Mouse (Mus musculus): Measurements from ENCODE around the gene Atg5. TPM values are rescaled to one million over a fixed set of nuclear protein-coding genes. Genes with fewer than 3 reads are reported as not detected.

Gene Atg5
- polyA plus RNA-seq, 1 experiment: 12.7 TPM

GRCm38 (mm10) chr10:44304330-44304717 is 36.2 kb downstream of the Atg5 start:
- no peaks in the 10 kb centered on the region for H3K27me3 ChIP-seq (ENCODE audit: control insufficient read depth, insufficient read depth, insufficient read length)
- no peak overlapping the region for H3K4me3 ChIP-seq
- no peak for TF ChIP-seq MAX (IDR thresholded peaks at IDR 0.05; ENCODE audit: low read depth)
- TF ChIP-seq TCF12 (IDR thresholded peaks at IDR 0.05; ENCODE audit: insufficient read depth, poor library complexity, severe bottlenecking): no peak
- TF ChIP-seq CEBPB (IDR thresholded peaks at IDR 0.05; ENCODE audit: insufficient read depth, poor library complexity, severe bottlenecking): no peak
- no peak for TF ChIP-seq USF1 (IDR thresholded peaks at IDR 0.05; ENCODE audit: low read depth)
- H3K36me3 ChIP-seq (ENCODE audit: control insufficient read depth, insufficient read depth): no peaks in the 10 kb centered on the region
- H3ac ChIP-seq (ENCODE audit: control insufficient read depth, insufficient read length): no peak overlapping the region
- no peaks in the 10 kb centered on the region for H3K79me2 ChIP-seq (ENCODE audit: control insufficient read depth, insufficient read depth)
- no peak overlapping the region for H3K4me2 ChIP-seq (ENCODE audit: low read depth)

- no peak overlapping the region for H3ac ChIP-seq (ENCODE audit: control insufficient read depth, insufficient read length)
- H3K79me2 ChIP-seq (ENCODE audit: control insufficient read depth, insufficient read depth): no peaks in the 10 kb centered on the region
- H3K4me2 ChIP-seq (ENCODE audit: low read depth): no peak overlapping the region
- no peaks in the 10 kb centered on the region for H3K27me3 ChIP-seq (ENCODE audit: control insufficient read depth, insufficient read depth, insufficient read length)
- no peak for TF ChIP-seq REST (IDR thresholded peaks at IDR 0.05; ENCODE audit: insufficient read depth, insufficient read length)
- no peak for TF ChIP-seq MAX (IDR thresholded peaks at IDR 0.05; ENCODE audit: low read depth)
- TF ChIP-seq CEBPB (IDR thresholded peaks at IDR 0.05; ENCODE audit: insufficient read depth, poor library complexity, severe bottlenecking): no peak
- no peak for TF ChIP-seq POLR2AphosphoS2 (IDR thresholded peaks at IDR 0.05; ENCODE audit: insufficient read length, low read depth)
- TF ChIP-seq MYOG (IDR thresholded peaks at IDR 0.05; ENCODE audit: control insufficient read depth in 1 of 3, insufficient read depth in 1 of 3, insufficient read length in 2 of 3, low read depth in 2 of 3): no peak
- no peak for TF ChIP-seq TCF12 (IDR thresholded peaks at IDR 0.05; ENCODE audit: insufficient read depth, poor library complexity, severe bottlenecking)
- TF ChIP-seq E2F4 (IDR thresholded peaks at IDR 0.05; ENCODE audit: insufficient read depth): no peak
- no peak for TF ChIP-seq POLR2A (IDR thresholded peaks at IDR 0.05; ENCODE audit: insufficient read length, low read depth)
- H3K4me3 ChIP-seq: no peak overlapping the region
- H3K36me3 ChIP-seq (ENCODE audit: control insufficient read depth, insufficient read depth): no peaks in the 10 kb centered on the region
Measured at GRCm38 (mm10) chr10:44304845-44305244, 36.7 kb downstream of the Atg5 start.

DNA sequence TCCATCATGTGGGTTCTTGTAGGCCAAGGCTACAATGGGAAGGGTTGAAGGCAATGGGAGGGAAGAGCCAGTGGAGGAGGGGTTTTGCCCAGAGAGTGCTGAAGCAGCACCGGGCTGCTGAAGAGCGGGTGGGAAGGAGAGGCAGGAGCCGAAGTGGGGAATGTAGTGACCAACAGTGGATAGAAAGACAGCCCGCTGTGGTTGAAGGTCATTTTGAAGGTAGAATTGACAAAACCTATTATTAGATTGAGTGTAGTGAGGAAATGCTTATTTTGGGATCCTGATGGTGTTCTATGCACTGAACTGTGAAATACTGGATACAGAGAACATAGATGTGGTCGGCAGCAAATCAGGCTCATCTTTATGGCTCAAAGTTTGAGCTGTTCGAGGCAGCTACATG is 38.1 kb downstream of the Atg5 start:
- Histone ChIP-seq H3K27me3 (ENCODE audit: control insufficient read depth, insufficient read depth, insufficient read length) (no peaks in the 10 kb centered on the region), H3K4me2 (ENCODE audit: low read depth) (no peak overlapping the region), H3K36me3 (ENCODE audit: control insufficient read depth, insufficient read depth) (no peaks in the 10 kb centered on the region), H3K79me2 (ENCODE audit: control insufficient read depth, insufficient read depth) (no peaks in the 10 kb centered on the region), H3K4me3 (no peak overlapping the region), H3ac (ENCODE audit: control insufficient read depth, insufficient read length) (no peak overlapping the region)
- TF ChIP-seq REST (IDR thresholded peaks at IDR 0.05; ENCODE audit: insufficient read depth, insufficient read length) (no peak), CEBPB (IDR thresholded peaks at IDR 0.05; ENCODE audit: insufficient read depth, poor library complexity, severe bottlenecking) (no peak), TCF3 (IDR thresholded peaks at IDR 0.05; ENCODE audit: insufficient read length, low read depth) (no peak), POLR2AphosphoS2 (IDR thresholded peaks at IDR 0.05; ENCODE audit: insufficient read length, low read depth) (no peak), MYOD1 (IDR thresholded peaks at IDR 0.05; ENCODE audit: control insufficient read depth in 1 of 3, insufficient read length in 2 of 3, low read depth in 2 of 3) (no peak), POLR2A (IDR thresholded peaks at IDR 0.05; ENCODE audit: insufficient read length, low read depth) (no peak), SRF (IDR thresholded peaks at IDR 0.05; ENCODE audit: control insufficient read depth, insufficient read length, low read depth) (no peak), MAX (IDR thresholded peaks at IDR 0.05; ENCODE audit: low read depth) (no peak), USF1 (IDR thresholded peaks at IDR 0.05; ENCODE audit: low read depth) (no peak), TCF12 (IDR thresholded peaks at IDR 0.05; ENCODE audit: insufficient read depth, poor library complexity, severe bottlenecking) (no peak), MYOG (IDR thresholded peaks at IDR 0.05; ENCODE audit: control insufficient read depth in 1 of 3, insufficient read depth in 1 of 3, insufficient read length in 2 of 3, low read depth in 2 of 3) (no peak)

- Histone ChIP-seq H3ac (ENCODE audit: control insufficient read depth, insufficient read length) (no peak overlapping the region), H3K4me2 (ENCODE audit: low read depth) (no peak overlapping the region), H3K79me2 (ENCODE audit: control insufficient read depth, insufficient read depth) (no peaks in the 10 kb centered on the region), H3K36me3 (ENCODE audit: control insufficient read depth, insufficient read depth) (no peaks in the 10 kb centered on the region), H3K27me3 (ENCODE audit: control insufficient read depth, insufficient read depth, insufficient read length) (no peaks in the 10 kb centered on the region), H3K4me3 (no peak overlapping the region)
- no peak for TF ChIP-seq USF1 (IDR thresholded peaks at IDR 0.05; ENCODE audit: low read depth)
- no peak for TF ChIP-seq REST (IDR thresholded peaks at IDR 0.05; ENCODE audit: insufficient read depth, insufficient read length)
- no peak for TF ChIP-seq MAX (IDR thresholded peaks at IDR 0.05; ENCODE audit: low read depth)
- TF ChIP-seq POLR2AphosphoS2 (IDR thresholded peaks at IDR 0.05; ENCODE audit: insufficient read length, low read depth): no peak
- no peak for TF ChIP-seq E2F4 (IDR thresholded peaks at IDR 0.05; ENCODE audit: insufficient read depth)
- no peak for TF ChIP-seq CEBPB (IDR thresholded peaks at IDR 0.05; ENCODE audit: insufficient read depth, poor library complexity, severe bottlenecking)
- no peak for TF ChIP-seq TCF3 (IDR thresholded peaks at IDR 0.05; ENCODE audit: insufficient read length, low read depth)
- TF ChIP-seq POLR2A (IDR thresholded peaks at IDR 0.05; ENCODE audit: insufficient read length, low read depth): no peak
- no peak for TF ChIP-seq TCF12 (IDR thresholded peaks at IDR 0.05; ENCODE audit: insufficient read depth, poor library complexity, severe bottlenecking)
- no peak for TF ChIP-seq MYOD1 (IDR thresholded peaks at IDR 0.05; ENCODE audit: control insufficient read depth in 1 of 3, insufficient read length in 2 of 3, low read depth in 2 of 3)
- TF ChIP-seq SRF (IDR thresholded peaks at IDR 0.05; ENCODE audit: control insufficient read depth, insufficient read length, low read depth): no peak
- TF ChIP-seq MYOG (IDR thresholded peaks at IDR 0.05; ENCODE audit: control insufficient read depth in 1 of 3, insufficient read depth in 1 of 3, insufficient read length in 2 of 3, low read depth in 2 of 3): no peak
Measured at GRCm38 (mm10) chr10:44308280-44308679, 40.1 kb downstream of the Atg5 start.

DNA sequence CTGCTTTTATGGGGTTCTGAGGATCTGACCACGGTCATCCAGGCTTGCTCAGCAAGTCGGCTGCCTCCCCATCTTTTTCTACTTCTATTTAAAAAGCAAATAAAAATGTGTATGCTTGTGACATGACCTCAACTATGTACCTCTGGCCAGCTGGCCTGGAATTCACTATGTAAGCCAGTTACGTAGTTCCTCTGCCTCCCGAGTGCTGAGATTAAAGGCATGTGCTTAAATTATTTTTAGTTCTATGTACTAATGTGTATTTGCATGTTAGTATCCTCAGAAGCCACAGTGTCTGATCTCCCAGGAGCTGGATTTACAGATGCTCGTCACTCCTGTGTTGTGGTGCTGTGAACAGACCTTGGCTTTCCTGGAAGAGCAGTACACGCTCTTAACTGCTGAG is 41.1 kb downstream of the Atg5 start:
- H3K4me3 ChIP-seq: no peak overlapping the region
- no peak overlapping the region for H3ac ChIP-seq (ENCODE audit: control insufficient read depth, insufficient read length)

More for the DNA sequence above, 41.1 kb downstream of the Atg5 start:
- H3K27me3 ChIP-seq (ENCODE audit: control insufficient read depth, insufficient read depth, insufficient read length): no peaks in the 10 kb centered on the region
- no peaks in the 10 kb centered on the region for H3K79me2 ChIP-seq (ENCODE audit: control insufficient read depth, insufficient read depth)
- TF ChIP-seq TCF12 (IDR thresholded peaks at IDR 0.05; ENCODE audit: insufficient read depth, poor library complexity, severe bottlenecking): no peak
- no peak for TF ChIP-seq POLR2A (IDR thresholded peaks at IDR 0.05; ENCODE audit: insufficient read length, low read depth)
- no peak for TF ChIP-seq CEBPB (IDR thresholded peaks at IDR 0.05; ENCODE audit: insufficient read depth, poor library complexity, severe bottlenecking)
- no peak for TF ChIP-seq MAX (IDR thresholded peaks at IDR 0.05; ENCODE audit: low read depth)
- no peak for TF ChIP-seq MYOG (IDR thresholded peaks at IDR 0.05; ENCODE audit: control insufficient read depth in 1 of 3, insufficient read depth in 1 of 3, insufficient read length in 2 of 3, low read depth in 2 of 3)
- TF ChIP-seq REST (IDR thresholded peaks at IDR 0.05; ENCODE audit: insufficient read depth, insufficient read length): no peak
- TF ChIP-seq MYOD1 (IDR thresholded peaks at IDR 0.05; ENCODE audit: control insufficient read depth in 1 of 3, insufficient read length in 2 of 3, low read depth in 2 of 3): no peak
- no peak for TF ChIP-seq TCF3 (IDR thresholded peaks at IDR 0.05; ENCODE audit: insufficient read length, low read depth)
- TF ChIP-seq SRF (IDR thresholded peaks at IDR 0.05; ENCODE audit: control insufficient read depth, insufficient read length, low read depth): no peak
- no peak for TF ChIP-seq USF1 (IDR thresholded peaks at IDR 0.05; ENCODE audit: low read depth)
- TF ChIP-seq E2F4 (IDR thresholded peaks at IDR 0.05; ENCODE audit: insufficient read depth): no peak
- no peak for TF ChIP-seq POLR2AphosphoS2 (IDR thresholded peaks at IDR 0.05; ENCODE audit: insufficient read length, low read depth)
- no peak overlapping the region for H3K4me2 ChIP-seq (ENCODE audit: low read depth)
- H3K36me3 ChIP-seq (ENCODE audit: control insufficient read depth, insufficient read depth): no peaks in the 10 kb centered on the region

All from myocyte (in vitro differentiated cells).